Mouse (Mus musculus) cerebellum, adult 8-10 months (tissue): ENCODE results near the gene Tbx3.

Experiments
- DNase-seq: peaks from one replicate; pipeline ENCODE4 v3.0.0; 2022

The Tbx3 gene

GRCm38 (mm10) chr5:119662326-119662725, 8.1 kb upstream of the Tbx3 start:
- no peak for DNase-seq

- DNase-seq, result no peak
Measured at GRCm38 (mm10) chr5:119662731-119663130, 7.7 kb upstream of the Tbx3 start.

GRCm38 (mm10) chr5:119663241-119663640, 7.2 kb upstream of the Tbx3 start:
- no peak for DNase-seq

GRCm38 (mm10) chr5:119663747-119664146, 6.7 kb upstream of the Tbx3 start:
- DNase-seq, result no peak

GRCm38 (mm10) chr5:119665739-119666138, 4.7 kb upstream of the Tbx3 start:
- DNase-seq, result no peak

- no peak for DNase-seq
Measured at GRCm38 (mm10) chr5:119667356-119667940, 3.0 kb upstream of the Tbx3 start.

- no peak for DNase-seq
Measured at GRCm38 (mm10) chr5:119668191-119668912, 2.1 kb upstream of the Tbx3 start.

- DNase-seq, result no peak
Measured at GRCm38 (mm10) chr5:119668913-119669411, 1.5 kb upstream of the Tbx3 start.

GRCm38 (mm10) chr5:119669741-119670565, 516 bp upstream of the Tbx3 start:
- DNase-seq, result no peak

GRCm38 (mm10) chr5:119671124-119671801, 794 bp downstream of the Tbx3 start:
- DNase-seq, result no peak

GRCm38 (mm10) chr5:119671965-119672347, 1.5 kb downstream of the Tbx3 start:
- no peak for DNase-seq

GRCm38 (mm10) chr5:119672348-119672983, 2.0 kb downstream of the Tbx3 start:
- no peak for DNase-seq

- DNase-seq, result no peak
Measured at GRCm38 (mm10) chr5:119672984-119673600, 2.6 kb downstream of the Tbx3 start.

GRCm38 (mm10) chr5:119673716-119674605, 3.5 kb downstream of the Tbx3 start:
- DNase-seq, result no peak

GRCm38 (mm10) chr5:119674606-119675330, 4.3 kb downstream of the Tbx3 start:
- no peak for DNase-seq

- no peak for DNase-seq
Measured at GRCm38 (mm10) chr5:119676245-119676644, 5.8 kb downstream of the Tbx3 start.

- DNase-seq, result no peak
Measured at GRCm38 (mm10) chr5:119678516-119678915, 8.0 kb downstream of the Tbx3 start.

- DNase-seq, result no peak
Measured at GRCm38 (mm10) chr5:119679084-119679483, 8.6 kb downstream of the Tbx3 start.

GRCm38 (mm10) chr5:119679614-119680328, 9.3 kb downstream of the Tbx3 start:
- no peak for DNase-seq
